Mouse (Mus musculus): Measurements from ENCODE around the gene Rnase1.

GRCm38 (mm10) chr14:51156056-51156735 is 9.6 kb upstream of the Rnase1 start:
- TF ChIP-seq POLR2A (IDR thresholded peaks at IDR 0.05; ENCODE audit: low read depth, low read length) (no peak), CTCF (IDR thresholded peaks at IDR 0.05; ENCODE audit: extremely low read depth, insufficient read depth, insufficient read length, insufficient replicate concordance) (no peak)
